Mouse (Mus musculus): ENCODE data around the gene Kpnb1.

DNA sequence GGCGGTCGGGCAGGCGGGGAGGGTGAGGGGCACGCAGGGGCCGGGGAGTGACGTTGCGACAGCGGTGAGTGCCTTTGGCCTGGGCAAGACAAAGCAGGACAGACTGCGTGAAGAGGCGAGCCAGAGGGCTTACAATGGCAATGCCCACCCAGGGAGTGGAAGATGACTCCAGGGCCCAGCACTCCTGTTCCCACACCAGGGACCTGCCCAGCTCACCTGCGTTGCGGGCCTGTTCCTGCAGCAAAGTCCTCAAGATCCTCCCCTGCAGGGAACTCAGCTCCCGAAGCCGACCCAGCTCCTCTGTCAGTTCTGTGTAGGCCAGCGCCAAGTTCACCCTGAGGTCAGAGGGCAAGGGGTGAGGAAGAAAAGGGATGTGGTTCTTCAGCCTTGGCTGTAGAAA is 48.4 kb downstream of the Kpnb1 start:
- TF ChIP-seq TAL1 (IDR thresholded peaks at IDR 0.05; ENCODE audit: low read length) (no peak), GATA1 (IDR thresholded peaks at IDR 0.05; ENCODE audit: low read length) (no peak)
